Mouse (Mus musculus) retina, postnatal 1 day (tissue): ENCODE results near the gene Gpatch2.
A peak's percentile ranks its signal among the peaks of the same experiment; 100 is the strongest.

ENCODE experiments used
- DNase-seq: peaks from one replicate; pipeline ENCODE4 v3.0.0-alpha.2; 2012

The Gpatch2 gene

DNA sequence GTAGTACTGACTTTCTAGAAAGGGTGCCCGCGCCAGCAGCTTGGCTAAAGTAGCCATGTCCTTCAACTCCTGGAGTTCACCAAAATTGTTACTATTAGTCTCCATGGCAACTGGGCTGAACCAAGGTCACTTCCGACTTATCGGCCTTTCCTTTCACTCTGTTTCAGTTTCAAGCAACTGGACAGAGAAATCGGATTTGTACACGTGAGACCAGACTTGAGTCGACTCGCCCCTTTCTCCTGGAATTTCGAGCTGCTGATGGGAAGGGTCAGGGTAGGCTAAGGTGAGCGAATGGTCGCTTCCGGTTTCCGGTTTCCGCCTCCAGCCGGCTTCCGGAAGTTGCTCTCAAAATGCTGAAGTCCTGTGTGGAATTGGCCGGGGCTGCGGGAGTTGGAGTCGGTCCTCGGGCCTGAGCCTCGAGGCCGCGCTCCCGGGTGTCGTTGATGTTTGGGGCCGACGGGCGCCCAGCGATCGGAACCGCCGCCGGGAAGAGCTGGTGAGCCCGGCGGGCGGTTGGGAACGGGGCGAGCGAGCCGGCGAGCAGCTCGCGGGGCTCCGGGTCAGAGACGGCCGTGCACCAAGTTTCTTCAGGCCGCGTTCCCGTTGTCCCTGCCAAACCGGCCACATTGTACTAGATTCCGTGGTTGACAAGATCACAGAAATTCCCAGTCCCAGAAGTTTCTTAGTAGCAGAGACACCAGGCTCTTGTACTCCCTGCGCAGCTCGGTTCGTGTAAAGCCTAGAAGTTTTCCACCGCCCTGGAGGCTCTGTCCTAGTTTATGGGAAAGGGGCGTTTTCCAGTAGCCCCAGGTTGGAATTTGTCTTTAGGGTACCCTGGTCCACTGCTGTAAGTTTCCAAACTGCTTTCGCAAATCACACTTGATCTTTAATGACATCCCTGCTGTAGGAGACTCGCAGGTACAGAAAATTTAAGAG lies at the start of gene Gpatch2, which contains the start of gene Spata17:
Gene Gpatch2 (plus strand): TSS at position 328 of the 936 bp plus-strand sequence.
Gene Spata17 (minus strand): TSS at position 285 of the 936 bp plus-strand sequence.
- peak; percentile 92 for DNase-seq

DNA sequence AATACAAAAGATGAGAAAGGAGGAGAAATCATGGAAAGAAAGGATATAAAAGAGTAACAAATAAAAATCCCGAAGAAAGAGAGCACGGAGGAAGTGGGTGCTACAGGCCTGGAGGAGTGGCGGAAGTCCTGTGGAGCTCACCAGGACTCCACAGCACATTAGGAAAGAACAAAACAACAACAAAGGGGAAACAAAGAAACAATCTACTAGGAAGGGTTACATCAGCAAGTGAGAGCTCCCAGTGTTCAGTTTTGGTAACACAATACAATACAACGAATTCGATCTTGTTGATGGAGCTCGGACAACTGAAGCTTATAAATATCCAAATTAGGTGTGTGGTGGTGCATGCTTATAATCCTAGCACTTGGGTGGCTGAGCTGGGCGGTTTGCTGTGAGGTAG lies 45.7 kb upstream of the Gpatch2 start:
- no peak for DNase-seq

DNA sequence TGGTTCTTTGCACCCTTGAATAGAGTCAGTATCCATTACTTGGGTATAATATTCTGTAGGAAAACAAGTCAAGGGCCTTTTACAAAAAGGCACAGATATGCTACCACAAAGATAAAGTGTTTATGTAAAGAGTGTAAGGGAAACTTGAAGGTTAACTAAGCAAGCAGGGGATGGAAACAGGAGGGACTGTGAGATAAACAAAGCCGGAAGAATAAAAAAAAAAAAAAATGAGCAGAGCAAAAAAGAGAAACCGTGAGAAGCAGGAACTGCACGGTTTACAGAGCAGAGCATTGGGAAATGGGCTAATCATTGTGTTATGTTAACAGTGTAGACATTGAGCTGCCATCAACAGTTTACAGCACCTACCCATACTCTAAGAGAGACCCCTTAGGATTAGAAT lies 44.9 kb upstream of the Gpatch2 start:
- DNase-seq = no peak

DNA sequence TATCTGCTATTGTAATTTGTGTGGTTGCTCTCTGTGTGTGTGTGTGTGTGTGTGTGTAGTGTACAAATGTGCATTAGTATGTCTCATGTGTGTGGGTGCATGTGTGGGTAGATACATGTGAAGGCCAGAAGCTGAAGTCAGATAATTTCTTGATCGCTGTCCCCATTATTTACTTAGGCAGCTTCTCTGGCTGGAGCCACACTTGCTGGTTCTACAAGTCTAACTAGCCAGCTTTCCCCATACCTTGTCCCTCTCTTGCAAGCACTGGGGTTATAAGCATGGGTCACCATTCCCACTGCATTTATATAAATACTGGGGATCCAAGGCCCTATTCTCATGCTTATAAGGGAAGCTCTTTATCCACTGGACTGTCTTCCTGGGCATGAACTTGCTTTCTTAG lies 39.3 kb upstream of the Gpatch2 start:
- no peak for DNase-seq

DNA sequence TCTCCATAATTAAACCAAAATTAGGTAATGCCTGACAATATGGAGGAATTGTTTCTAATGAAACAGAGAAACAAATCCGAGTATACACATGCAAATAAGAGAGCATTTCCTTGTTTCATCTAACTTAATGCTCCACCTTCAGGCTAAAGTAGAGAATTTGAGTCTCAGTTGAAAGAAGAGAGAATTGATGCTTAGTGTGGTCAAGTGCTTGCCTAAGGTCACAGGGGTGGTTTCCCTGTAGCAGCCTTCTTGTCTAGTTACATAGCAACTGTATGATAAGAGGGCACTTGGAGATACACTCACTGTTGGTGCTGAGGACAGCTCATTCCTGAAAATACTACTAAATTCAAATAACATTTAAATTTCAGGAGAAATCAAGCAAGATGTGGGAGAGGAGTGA lies 36.8 kb upstream of the Gpatch2 start:
- DNase-seq = no peak

DNA sequence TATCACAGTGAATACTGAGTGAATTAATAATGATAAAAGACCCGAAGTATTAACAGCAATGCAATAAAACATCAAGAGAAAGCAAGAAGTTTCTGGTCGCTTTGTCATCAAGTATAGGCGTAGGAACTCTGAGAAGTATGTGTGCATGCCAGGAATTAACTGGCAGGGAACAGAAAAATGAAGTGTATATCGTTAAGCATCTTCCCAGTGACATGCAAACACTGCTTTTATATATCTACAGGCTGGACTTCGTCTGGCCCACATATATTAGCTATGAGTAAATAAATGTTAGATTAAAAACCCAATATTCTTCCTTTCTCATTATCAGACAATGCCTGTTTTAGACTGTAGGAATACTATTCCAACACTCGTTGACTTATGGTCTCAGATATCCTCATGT lies 9.8 kb upstream of the Gpatch2 start:
- DNase-seq = no peak

DNA sequence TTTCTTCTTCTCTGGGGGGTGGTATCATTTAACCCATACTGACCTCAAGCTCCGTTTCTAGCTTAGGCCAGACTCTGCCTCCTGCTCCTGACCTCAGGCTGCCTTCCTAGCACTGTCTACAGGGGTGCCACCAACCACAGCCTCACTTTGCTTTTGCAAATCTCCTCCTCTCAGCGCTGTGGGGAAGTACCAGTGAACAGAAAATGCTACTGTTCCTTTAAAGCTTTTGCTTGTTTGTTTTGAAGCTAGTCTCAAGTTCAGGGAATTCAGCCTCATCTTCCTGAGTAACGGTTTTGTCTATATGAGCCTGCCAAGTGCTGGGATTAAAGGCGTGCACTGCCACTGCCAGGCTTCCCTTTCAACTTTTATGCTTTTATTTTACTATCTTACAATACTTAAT lies 5.8 kb upstream of the Gpatch2 start:
- no peak for DNase-seq

DNA sequence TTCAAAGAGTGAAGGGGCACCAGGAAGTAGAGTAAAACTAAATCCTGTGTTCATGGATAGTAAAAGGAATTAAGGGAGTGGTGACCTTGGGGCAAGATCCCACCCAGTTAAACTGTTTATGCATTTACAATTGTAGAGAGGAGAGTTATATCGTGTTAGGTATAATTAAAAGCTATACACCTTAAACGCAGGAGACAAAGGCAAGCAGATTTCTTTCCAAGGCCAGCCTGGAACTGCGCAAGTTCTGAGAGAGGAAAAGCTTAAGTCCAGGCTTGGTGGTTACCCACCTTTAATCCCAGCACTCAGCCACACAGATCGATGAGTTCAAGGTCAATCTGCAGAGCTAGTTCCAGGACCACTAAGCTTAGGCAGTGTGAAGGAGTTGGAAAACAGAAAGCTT lies 4.6 kb upstream of the Gpatch2 start:
- no peak for DNase-seq

DNA sequence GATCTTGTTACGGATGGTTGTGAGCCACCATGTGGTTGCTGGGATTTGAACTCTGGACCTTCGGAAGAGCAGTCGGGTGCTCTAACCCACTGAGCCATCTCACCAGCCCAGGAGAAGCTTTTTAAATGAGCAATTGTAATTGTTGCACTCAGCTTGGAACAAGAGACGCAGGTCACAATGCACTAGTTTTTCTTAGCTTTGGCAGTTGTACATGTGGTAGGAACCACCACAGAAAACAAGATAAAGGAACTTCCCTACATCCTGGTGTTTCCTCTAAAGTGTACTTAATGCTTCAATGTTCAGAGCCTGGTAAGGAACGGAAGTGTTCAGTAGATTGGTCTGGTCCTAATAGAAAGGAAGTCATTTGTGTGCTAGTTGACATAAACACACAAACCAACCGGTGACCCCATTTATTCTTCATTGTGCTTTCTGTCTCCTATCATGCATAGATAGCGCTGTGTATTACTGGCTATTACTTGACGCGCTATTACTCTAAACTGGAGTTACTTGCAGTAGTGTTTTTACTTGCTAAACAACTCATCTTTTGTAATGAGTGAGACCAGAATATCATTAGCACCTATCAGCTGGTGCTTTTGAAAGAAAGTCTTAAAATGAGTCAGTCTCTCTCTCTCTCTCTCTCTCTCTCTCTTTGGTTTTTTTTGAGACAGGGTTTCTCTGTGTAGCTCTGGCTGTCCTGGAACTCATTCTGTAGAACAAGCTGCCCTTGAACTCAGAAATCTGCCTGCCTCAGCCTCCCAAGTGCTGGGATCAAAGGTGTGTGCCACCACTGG lies 1.5 kb downstream of the Gpatch2 start:
- DNase-seq = no peak

DNA sequence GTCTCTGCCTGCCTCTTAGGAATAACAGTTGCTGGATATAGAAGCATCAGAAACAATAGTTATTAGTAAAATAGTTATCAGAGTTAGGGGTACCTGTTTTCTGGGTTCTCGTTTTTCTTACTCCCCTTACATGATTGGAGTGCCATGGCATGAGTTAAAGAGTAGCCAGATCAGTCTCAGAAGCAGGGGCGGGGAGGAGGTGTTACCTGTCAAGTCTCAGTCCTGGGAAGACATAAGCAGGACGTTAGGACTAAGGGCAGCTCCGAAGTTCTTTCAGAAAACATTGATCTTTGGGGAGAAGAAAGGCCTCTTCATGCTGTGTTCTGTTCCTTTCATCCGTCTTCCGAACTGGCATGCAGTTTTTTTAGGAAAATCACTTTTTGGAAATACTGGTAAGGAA lies 5.4 kb downstream of the Gpatch2 start:
- no peak for DNase-seq

DNA sequence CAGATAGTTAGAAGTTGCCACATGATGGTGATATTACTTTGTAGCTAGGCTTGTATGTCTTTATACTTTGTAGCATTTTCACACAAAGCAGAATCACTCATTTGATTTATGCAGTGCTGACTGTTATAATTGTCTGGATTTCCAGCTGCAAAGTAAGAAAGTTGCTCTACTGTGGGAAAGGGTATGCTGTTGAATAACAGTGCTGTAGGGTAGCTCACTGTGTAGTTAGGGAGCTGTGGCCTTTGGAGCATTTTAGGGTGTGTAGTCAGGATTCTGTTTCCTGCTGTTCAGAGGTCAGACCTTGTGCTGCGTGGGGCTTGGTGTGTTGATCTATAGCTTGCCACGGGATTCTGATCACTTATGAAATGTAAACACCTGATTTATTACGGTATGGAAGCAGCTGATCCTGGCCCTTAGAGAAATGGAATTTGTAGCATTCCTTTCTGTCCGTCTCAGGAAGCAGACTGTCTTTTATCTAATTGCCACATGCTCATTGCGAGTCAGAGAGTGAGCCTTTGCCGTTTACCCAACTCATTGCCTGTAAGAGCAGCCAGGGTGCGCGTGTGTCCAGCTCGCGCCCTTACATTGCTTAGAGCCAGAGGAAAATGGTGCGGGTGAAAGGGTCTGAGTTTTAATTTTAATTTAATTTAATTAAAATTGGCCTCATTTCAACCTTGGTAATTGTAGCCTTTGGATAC lies 11.2 kb downstream of the Gpatch2 start:
- no peak for DNase-seq

DNA sequence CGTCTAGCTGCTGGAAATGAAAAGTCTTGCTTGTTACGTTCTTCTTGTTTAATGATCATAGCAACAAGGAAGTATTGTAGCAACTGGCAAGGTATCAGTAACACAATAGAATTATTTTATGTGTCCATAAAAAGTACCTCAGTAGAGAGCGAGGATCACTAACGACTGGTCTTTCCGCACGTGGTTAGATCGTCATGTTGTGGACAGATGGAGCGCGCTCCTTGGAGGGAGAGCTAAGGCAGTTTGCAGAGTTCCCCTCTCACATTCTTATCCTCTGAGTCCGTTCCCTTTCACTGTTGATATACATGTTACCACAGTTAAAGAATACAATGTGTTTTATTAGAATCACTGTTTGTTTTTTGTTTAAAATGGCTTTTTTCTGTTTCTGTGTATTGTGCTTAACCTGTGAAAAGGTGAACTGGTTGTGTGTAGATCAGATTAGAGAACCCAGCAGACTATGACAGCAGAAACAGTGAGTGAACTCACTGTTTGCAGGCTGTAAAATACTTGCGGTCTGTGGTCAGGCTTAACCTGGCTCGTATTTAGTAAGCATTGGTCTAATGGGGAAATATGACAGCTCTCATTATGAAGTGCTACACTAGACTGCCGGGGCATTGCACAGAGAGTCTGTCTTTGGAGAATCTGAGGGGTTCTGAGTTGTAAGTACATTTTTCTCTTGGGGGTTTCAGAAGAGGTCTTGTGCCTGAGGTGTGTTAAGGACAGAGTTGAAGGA lies 13.3 kb downstream of the Gpatch2 start:
- no peak for DNase-seq

DNA sequence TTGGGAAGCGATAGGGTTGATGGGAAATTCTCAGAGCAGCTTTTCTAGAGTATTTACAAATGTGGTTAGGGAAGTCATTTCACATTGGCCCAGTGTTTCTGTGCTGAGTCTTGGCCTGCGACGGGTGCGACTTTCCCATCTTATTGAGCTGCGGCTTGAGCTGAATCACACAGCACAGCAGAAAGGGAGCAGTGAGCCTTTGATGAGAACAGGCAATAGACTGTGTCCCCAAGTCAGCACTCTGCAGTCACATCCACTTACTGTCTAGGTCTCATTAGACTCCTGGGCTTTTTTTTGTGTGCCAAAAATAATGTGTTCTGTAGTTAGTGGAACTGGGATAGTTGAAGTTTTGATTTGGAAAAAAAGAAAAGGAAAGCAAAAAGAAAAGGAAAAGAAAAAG lies 14.9 kb downstream of the Gpatch2 start:
- DNase-seq = no peak

DNA sequence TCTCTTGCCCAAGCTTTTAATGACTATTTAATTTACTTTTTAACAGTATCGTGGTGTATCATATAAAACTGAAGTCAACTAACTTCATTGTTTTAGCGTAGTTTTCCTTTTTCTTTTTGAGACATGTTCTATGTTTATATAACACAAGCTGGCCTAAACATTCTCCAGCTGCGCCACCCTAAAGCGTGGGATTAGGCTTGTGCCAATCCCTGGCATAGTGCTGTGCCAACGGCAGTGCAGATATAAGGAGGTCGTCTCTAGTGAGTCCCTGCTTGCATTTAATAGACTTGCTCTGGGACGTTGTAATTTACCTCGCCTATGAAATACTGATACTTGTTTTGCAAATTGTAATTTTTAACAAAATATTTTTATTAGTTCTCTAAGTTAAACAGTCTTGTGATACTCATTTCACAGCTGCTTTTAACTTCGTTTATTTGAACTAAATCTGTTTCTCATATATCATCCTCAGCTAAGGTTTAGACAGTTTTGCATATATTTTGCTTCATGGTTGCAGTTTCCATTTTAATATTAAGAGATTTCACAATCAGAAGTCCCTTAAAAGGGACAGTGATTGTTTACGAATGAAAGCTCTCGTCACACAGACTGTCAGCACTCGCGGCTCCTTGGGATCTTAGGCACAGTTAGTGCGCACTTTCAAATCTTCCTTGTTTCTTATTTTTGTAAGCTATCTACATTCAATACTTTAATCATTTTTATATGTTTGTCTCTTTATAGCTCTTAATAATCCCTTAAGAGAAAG lies 17.1 kb downstream of the Gpatch2 start:
- DNase-seq = no peak

DNA sequence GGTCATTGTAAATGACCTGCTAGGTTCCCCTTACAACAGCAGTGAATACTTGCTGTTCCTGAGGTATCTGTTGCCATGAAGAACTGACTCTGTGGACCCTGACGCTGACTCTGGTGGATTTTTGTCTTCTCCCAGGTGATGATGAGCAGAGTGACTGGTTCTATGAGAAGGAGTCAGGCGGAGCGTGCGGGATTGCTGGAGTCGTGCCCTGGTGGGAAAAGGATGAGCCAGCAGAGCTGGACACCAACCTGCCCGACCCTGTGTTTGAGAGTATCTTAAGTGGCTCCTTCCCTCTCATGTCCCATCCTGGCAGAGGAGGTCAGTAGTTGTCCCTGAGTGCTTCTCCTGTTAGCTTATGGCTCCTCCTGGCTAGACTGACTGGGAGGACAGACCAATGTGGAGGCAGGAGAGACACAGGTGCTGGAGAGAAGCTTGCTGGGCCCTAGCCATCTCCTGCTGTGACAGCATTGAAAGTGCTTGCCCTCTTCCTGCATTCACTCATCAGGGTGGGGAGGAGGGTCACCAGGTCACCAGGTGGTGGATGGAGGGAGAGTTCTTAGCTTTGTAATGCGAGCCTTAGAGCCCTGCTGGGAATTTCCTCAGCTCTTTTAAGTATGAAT lies 17.8 kb downstream of the Gpatch2 start:
- DNase-seq = no peak

DNA sequence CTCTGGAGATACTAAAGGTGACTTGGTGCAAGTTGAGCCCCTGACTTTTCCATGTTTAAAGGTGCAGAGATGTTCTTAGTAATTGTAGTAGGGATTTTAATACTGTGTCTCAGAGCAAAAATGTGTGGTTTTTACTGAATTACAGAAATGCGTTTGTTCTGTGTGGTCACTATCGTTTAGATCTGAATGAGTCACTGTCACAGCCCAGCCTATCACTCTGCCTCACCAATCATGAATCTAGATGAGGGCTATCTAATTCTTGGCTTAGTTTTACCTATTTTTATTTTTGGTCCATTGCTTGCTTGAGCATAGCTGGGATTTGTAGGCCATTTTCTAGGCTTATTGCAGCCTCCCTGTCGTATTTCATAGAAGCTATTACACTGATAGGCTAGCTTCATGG lies 19.9 kb downstream of the Gpatch2 start:
- no peak for DNase-seq

DNA sequence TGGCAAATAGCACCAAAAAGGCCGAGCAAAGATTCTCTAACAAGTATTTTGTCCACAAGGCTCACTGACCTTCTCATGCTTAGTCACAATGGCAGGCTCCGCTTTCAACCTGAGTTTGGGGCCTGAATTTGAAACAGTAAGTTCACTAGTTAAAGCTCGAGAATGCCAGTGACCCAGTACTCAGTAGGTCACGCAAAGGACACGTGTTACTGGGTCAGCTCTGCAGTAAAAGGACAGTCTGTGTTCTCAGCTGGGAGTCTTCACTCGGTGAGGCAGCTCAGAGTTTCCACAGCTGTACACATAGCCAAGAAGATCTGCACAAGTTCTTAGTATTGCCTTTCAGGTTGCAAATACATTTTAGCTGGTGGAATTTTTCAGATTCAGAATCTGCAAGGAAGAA lies 21.0 kb downstream of the Gpatch2 start:
- DNase-seq = peak; percentile 14

DNA sequence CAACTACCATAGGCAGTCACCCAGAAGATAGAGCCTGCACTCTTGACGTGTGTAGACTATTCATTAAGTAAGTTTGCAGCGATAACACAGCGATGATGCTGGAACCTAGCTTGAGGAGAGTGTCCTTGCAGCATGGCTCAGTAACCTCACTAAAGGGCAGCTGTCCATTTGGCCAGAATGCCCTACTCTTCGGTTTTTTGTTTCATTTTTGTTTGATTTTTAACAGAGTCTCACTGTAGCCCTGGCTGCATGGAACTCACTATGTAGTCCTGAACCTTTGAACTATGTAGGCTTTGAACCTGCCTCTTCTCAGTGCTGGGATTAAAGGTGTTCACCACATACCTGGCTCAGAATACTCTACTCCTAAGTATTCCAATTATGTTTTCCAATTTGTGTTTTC lies 22.8 kb downstream of the Gpatch2 start:
- DNase-seq = no peak

DNA sequence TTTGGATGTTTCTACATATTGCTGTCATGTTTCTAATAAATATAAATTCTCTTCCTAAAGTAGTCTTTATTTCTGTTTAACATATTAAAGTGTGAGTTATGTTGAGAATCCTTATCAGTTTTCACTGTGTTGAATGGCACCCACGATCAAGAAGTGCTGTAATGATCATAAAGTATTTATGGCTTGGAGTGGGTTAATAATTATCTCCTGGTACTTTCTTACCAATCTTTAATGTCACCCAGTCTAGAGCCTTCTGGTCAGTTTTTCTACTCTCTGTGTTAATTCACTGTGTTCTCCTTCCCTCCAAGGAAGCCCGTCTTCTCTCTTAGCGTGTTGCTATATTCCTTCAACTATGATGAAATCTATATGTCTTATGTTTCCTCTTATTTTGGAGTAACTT lies 25.0 kb downstream of the Gpatch2 start:
- no peak for DNase-seq

DNA sequence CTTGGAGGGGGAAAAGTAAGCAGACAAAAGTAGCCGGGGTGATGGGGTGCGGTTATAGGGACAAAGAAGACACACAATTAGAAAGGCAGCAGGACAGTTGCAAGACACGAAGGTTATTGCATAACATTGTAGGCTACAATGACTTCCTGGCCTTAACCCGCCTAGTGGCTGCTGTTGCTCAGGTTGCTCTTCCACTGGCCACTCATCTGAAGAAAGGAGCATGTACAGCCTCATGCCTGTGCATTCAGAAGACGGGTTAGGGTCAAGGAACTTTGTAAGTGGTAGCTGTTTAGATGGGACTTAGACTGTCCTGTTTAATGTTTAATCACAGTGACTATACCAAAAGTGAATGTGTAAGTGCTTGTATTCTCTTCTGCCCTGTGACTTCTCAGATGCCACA lies 26.0 kb downstream of the Gpatch2 start:
- no peak for DNase-seq

DNA sequence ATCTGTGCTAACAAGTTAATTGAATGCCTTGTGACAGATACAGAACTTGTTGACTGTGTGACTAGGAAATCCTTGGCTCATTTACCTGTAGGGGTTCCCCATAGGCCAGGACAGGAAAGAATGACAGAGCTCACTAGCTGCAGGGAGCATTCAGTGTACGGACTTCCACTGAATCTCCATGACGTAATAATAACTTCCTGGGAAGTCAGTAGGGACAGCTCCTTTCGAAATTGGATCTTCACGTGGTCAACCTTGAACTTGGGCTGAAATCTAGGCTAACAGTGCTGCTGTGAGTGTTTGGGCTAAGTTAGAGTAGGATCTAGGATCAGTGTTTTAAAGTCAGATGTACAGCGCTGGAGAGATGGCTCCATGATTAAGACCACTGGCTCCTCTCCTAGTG lies 29.4 kb downstream of the Gpatch2 start:
- DNase-seq = no peak
